Mouse (Mus musculus) liver, embryonic 14.5 days (tissue): ENCODE measurements around the gene Eno2.

ENCODE experiments used
- CTCF ChIP-seq: IDR thresholded peaks from 2 replicates; pipeline ENCODE4 v1.5.1; 2016; ENCODE audit warnings: antibody characterized with exemption, low read depth, control low read depth
- EP300 ChIP-seq: IDR thresholded peaks from 2 replicates; pipeline ENCODE4 v1.6.1; 2016; ENCODE audit warnings: antibody characterized with exemption, low read depth

- TF ChIP-seq CTCF (no peak), EP300 (no peak)
Measured at GRCm38 (mm10) chr6:124787722-124788121, 18.2 kb upstream of the Eno2 start.
